Mouse (Mus musculus) forebrain, embryonic 11.5 days (tissue): Measurements from ENCODE around the gene Ets2. TPM values are rescaled to one million over a fixed set of nuclear protein-coding genes. Genes with fewer than 3 reads are reported as not detected.
"Not testable (repeated sequence)": the region's sequence is repeated elsewhere in the genome, so short reads cannot be mapped to it uniquely, and the experiment has no call there.

Experiments used
- ATAC-seq: fragments of 200-750 bp; cut with Nextera tagmentation; replicated peaks from 2 replicates; pipeline ENCODE4 v1.8.0; 2017; ENCODE audit warnings: moderate TSS enrichment; ENCODE audit not compliant: low FRiP score
- DNase-seq: peaks from one replicate; pipeline ENCODE4 v3.0.0-alpha.2; 2017; ENCODE audit warnings: low spot score
- H3K27ac ChIP-seq: fragments of 300-500 bp; sonication (generic); 2 replicates; pipeline ENCODE4 v1.5.1; 2014; ENCODE audit warnings: low read depth, low read length
- H3K27me3 ChIP-seq: fragments of 300-500 bp; sonication (generic); 2 replicates; pipeline ENCODE4 v1.6.1; 2014; ENCODE audit warnings: mild to moderate bottlenecking, low read length, mixed read lengths; ENCODE audit not compliant: control insufficient read depth, insufficient read depth
- H3K36me3 ChIP-seq: fragments of 300-500 bp; sonication (generic); 2 replicates; pipeline ENCODE4 v1.6.1; 2014; ENCODE audit warnings: mild to moderate bottlenecking, low read length, moderate library complexity, mixed read lengths; ENCODE audit not compliant: control insufficient read depth, insufficient read depth
- H3K4me1 ChIP-seq: fragments of 300-500 bp; sonication (generic); replicated peaks from 2 replicates; pipeline ENCODE4 v1.6.1; 2014; ENCODE audit warnings: low read length, mixed read lengths; ENCODE audit not compliant: control insufficient read depth, insufficient read depth
- H3K4me2 ChIP-seq: fragments of 300-500 bp; sonication (generic); 2 replicates; pipeline ENCODE4 v1.6.1; 2014; ENCODE audit warnings: low read depth, mild to moderate bottlenecking, low read length, moderate library complexity, mixed read lengths; ENCODE audit not compliant: severe bottlenecking
- H3K4me3 ChIP-seq: fragments of 300-500 bp; sonication (generic); 2 replicates; pipeline ENCODE4 v1.5.1; 2014; ENCODE audit warnings: low read depth, low read length
- H3K9ac ChIP-seq: fragments of 300-500 bp; sonication (generic); 2 replicates; pipeline ENCODE4 v1.6.1; 2014; ENCODE audit warnings: low read length
- H3K9me3 ChIP-seq: fragments of 300-500 bp; sonication (generic); 2 replicates; pipeline ENCODE4 v1.6.1; 2016; ENCODE audit warnings: low read length, mixed read lengths; ENCODE audit not compliant: control insufficient read depth
- WGBS: fragments of 180-500 bp; shearing (Covaris S2); extraction: QIAGEN DNeasy Blood & Tissue Kit; methylation state at CpG from one replicate; pipeline ENCODE4 v1.1.7; 2014; 5-methylcytosine and 5-hydroxymethylcytosine counted together
- polyA plus RNA-seq: library from polyadenylated mRNA; unstranded; fragments of >200 nt; fragmentation: Nextera tagmentation; extraction: Ambion mirVana; gene quantifications from 2 replicates; pipeline ENCODE4 v1.2.1, GENCODE M21; 2014

Ets2 gene
- polyA plus RNA-seq, 1 experiment from 2014 or later: 15.6 TPM

DNA sequence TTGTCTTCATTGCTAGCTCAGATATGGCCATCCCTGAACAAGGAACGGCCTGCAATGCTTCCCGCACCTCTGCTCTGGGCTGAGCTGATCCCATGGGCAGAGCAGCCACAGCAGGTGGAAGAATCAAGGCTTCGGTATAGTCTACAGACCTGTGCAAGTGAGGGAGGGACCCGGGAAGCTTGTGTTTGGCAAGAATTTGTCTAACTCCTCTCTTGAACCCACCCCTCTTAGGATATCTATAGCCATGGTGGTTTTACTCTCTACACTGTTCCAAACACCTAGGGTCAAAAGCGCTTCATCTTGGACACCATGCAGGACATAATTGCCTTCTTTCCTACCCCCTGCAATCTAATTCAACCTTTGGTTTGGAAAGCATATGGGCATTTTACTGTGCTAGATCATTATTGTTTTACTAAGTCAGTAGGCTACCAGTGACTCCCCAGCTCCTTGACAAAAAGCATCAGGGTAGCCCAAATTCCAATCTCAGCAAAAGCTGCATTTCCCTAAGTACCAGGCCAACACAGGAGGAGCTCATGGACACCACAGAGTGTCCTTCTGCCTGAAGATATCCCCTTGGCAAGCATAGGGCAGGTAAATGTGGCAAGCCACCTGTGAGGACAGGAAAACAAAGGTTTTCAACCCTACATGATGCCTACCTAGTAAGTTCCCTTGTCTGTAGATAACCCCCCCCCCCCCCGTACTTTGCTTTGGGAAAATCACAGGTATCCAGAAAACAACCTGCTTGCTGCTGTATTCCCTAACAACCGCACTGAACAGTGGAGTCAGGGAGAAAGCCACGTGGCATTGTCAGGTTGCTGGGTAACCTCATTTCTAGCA, 57.5 kb downstream of the Ets2 start:
- Histone ChIP-seq H3K4me3 (no peak overlapping the region), H3K9ac (no peak overlapping the region), H3K9me3 (no peaks in the 10 kb centered on the region), H3K4me2 (no peak overlapping the region), H3K4me1 (no peaks in the 10 kb centered on the region), H3K27ac (no peak overlapping the region), H3K27me3 (no peaks in the 10 kb centered on the region), H3K36me3 (no peaks in the 10 kb centered on the region)
- DNase-seq (no peak), ATAC-seq (no peak)
- 87% methylated on average over 8 of the region's 8 CpGs for WGBS

DNA sequence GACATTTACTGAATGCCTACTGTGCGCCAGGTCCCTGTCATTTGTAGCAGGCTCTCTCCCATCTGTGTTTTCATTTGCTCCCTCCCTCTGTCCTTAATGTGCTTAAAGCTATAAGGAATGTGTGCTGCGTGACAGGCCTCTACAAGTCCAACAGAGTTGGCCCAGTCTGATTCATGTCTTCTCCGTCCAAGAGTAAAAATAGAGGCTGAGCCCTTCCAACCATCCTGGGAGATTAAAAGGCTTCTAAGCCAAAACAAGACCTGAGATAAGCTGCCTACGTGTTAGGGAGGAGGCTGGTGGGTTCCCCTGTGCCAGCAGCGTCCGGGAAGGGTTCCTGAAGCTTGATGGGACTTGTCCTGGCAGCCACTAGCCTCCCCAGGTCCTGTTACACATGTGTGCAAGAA, 58.1 kb downstream of the Ets2 start:
- Histone ChIP-seq H3K9ac (no peak overlapping the region), H3K27me3 (no peaks in the 10 kb centered on the region), H3K9me3 (no peaks in the 10 kb centered on the region), H3K4me2 (no peak overlapping the region), H3K4me1 (no peaks in the 10 kb centered on the region), H3K27ac (no peak overlapping the region), H3K36me3 (no peaks in the 10 kb centered on the region), H3K4me3 (no peak overlapping the region)
- 77% methylated on average over 6 of the region's 6 CpGs for WGBS
- no peak for DNase-seq
- ATAC-seq: no peak

DNA sequence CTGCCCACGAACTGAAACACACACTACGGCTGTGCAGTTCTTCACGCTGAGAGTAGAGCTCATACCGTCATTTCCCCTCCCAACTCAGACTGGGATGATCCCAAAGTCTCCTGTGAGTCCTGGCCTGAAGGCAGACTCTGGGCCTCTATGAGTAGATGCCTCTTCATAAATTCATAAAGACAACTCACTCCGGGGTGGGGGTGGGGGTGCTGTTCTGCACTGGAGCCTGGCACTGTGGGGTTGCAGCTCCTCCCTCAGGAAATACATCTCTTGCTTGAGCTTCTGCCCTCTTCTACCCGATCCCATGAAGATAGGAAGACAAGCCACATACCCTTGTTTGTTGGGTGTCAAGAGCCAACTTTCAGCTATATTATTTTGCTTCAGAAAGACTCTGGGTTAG, 59.9 kb downstream of the Ets2 start:
- no peak overlapping the region for H3K4me3 ChIP-seq
- no peaks in the 10 kb centered on the region for H3K4me1 ChIP-seq
- H3K27me3 ChIP-seq: no peaks in the 10 kb centered on the region
- H3K9me3 ChIP-seq: no peaks in the 10 kb centered on the region
- no peak overlapping the region for H3K27ac ChIP-seq
- H3K36me3 ChIP-seq: no peaks in the 10 kb centered on the region
- H3K4me2 ChIP-seq: no peak overlapping the region
- no peak overlapping the region for H3K9ac ChIP-seq
- ATAC-seq (no peak), DNase-seq (no peak)
- WGBS: 81% methylated on average over 6 of the region's 6 CpGs

DNA sequence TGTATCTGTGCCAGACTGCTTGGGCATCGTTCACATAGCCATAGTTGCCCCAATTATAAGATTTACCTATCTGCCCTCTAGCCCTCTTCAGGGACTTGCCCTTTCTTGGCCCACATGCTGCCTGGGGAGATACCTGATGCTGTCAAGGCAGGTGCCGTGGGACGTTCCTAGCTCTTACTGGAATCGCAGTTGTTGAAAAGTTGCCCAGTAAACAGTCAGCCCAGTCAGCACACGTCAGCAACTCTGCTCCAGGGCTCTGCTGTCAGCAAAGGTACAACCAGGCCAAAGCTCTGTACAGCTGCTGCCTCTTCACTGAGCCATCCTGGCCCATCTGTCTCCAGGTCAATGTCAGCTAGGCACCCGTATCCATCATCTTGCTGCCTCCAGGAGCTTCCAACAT, 61.3 kb downstream of the Ets2 start:
- Histone ChIP-seq H3K9me3 (no peaks in the 10 kb centered on the region), H3K4me2 (no peak overlapping the region), H3K36me3 (no peaks in the 10 kb centered on the region), H3K9ac (no peak overlapping the region), H3K4me3 (no peak overlapping the region), H3K27me3 (no peaks in the 10 kb centered on the region), H3K27ac (no peak overlapping the region), H3K4me1 (no peaks in the 10 kb centered on the region)
- 85% methylated on average over 6 of the region's 6 CpGs for WGBS
- no peak for DNase-seq
- ATAC-seq: no peak

DNA sequence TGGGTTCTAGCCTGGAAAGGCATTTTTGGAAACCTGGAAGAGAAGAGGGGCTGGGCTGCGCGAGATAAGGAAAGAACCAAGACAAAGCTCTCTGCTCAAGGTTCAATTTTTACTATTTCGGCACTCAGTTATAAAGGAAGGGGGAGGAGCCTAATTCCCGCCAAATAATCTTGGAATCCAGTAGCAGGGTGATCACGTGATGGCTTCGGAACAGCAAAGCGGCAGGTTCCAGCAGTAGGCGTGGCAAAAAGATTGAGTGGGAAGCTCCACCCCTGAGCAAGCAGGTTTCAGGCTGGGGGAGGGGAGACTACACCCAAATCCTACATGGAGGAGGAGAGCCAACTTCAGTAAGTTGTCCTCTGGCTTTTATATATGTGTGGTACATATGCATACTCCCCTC, 62.2 kb downstream of the Ets2 start:
- DNase-seq, H3K9me3 ChIP-seq, H3K27ac ChIP-seq, H3K27me3 ChIP-seq, H3K36me3 ChIP-seq, H3K9ac ChIP-seq, H3K4me3 ChIP-seq, H3K4me2 ChIP-seq, H3K4me1 ChIP-seq, ATAC-seq: not testable (repeated sequence)
- 76% methylated on average over 8 of the region's 8 CpGs for WGBS

DNA sequence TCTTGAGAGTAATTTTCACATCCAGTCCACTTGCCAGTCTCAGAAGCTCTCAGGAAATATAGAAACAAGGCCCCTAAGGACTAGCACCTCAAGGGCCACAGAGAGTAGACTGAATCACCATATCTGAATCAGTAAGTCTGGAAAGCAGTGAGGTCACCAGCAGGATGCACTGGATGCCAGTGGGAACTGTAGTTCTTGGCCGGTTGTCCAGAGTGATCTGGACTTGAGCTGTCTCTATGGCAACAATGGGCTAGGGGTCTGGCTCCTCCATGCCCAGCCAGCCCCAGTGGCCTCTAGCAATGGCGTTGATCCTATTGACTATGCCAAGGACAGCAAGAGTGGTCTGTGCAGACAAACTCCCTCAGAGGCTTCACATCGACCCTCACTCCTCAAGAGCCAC, 64.3 kb downstream of the Ets2 start:
- Histone ChIP-seq H3K27me3 (no peaks in the 10 kb centered on the region), H3K4me3 (no peak overlapping the region), H3K4me2 (no peak overlapping the region), H3K4me1 (no peaks in the 10 kb centered on the region), H3K36me3 (no peaks in the 10 kb centered on the region), H3K9ac (no peak overlapping the region), H3K9me3 (no peaks in the 10 kb centered on the region), H3K27ac (no peak overlapping the region)
- WGBS: 87% methylated on average over 3 of the region's 3 CpGs
- ATAC-seq (no peak), DNase-seq (no peak)

DNA sequence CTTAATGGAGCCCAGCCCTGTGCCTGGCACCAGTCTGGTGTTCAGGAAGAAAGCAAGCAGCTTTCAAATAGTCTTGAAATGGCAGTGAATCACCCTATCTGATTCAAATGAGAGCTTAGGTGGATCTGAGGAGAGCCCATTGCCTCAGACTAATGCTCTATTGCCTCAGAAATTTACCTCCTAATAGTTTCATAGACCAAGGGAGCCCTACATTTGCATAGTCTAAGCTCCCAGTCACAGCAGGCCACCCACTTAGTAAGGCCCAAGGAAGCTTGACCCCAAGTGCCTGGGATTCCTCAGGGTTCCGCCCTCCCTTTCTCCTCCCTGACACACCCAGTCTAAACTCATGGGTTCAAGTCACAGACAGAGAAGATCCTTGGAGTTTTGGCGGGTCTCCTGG, 65.4 kb downstream of the Ets2 start:
- Histone ChIP-seq H3K4me1 (no peaks in the 10 kb centered on the region), H3K4me3 (no peak overlapping the region), H3K27ac (no peak overlapping the region), H3K27me3 (no peaks in the 10 kb centered on the region), H3K9me3 (no peaks in the 10 kb centered on the region), H3K9ac (no peak overlapping the region), H3K4me2 (no peak overlapping the region), H3K36me3 (no peaks in the 10 kb centered on the region)
- ATAC-seq: no peak
- WGBS: 70% methylated on average over 2 of the region's 2 CpGs
- no peak for DNase-seq

DNA sequence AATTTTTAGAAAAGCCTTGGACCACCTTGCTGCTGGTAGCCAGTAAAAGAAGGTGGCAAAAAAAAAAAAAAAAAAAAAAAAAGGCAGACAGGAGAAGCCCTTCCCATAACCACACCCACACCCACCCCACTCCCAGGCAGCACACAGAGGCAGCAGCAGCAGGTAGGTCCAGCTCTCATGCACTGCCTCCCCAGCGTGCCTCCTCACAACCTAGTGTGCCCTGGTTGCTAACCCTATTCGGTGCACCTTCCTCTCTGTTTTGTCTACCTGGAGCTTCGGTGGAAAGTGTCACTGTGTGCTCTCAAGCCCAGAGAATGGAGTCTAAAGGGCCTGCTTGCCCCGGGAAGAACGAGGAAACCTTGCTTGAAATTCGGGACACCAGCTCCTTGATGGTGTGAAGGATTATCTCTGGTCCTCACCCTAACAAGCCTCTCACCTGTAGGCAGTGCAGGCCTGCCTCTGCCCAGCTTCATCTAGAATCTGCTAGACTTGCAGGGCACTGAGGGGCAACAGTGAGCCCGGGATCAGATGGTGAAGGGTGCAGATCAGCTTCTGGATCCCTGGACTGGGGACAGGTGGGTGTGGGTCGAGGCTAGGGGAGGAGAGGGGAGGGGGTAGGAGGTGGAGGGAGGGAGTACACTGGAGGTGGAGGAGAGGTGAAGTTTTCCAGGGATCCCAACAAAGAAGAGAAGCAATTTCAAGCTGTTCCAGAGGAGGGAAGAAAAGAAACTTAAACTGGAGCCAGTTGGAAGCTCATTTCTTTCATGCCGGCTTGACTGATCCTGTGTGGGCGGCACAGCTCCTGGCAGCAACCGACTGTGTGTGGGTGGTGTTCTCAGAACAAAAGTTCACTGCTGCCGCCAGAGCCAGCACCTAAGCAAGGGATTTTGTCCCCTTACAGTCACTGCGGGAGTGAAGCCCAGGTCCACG, 67.5 kb downstream of the Ets2 start:
- Histone ChIP-seq H3K4me1 (no peaks in the 10 kb centered on the region), H3K27ac (no peak overlapping the region), H3K4me3 (no peak overlapping the region), H3K27me3 (no peaks in the 10 kb centered on the region), H3K9ac (no peak overlapping the region), H3K4me2 (no peak overlapping the region), H3K9me3 (no peaks in the 10 kb centered on the region), H3K36me3 (no peaks in the 10 kb centered on the region)
- ATAC-seq (peak; percentile 12; the same call in 1 of the 2 replicates), DNase-seq (no peak)
- WGBS: 43% methylated on average over 14 of the region's 14 CpGs
